Mouse (Mus musculus) G1E (cell line): ENCODE measurements around the gene 4930469K13Rik. TPM values are rescaled to one million over a fixed set of nuclear protein-coding genes. Genes with fewer than 3 reads are reported as not detected.

Source experiments
- ATAC-seq: 2 replicates; pipeline ENCODE4 v1.8.0; 2016; ENCODE audit warnings: mild to moderate bottlenecking; ENCODE audit not compliant: insufficient number of reproducible peaks, poor library complexity, low FRiP score, severe bottlenecking; ENCODE audit errors: extremely low read depth
- DNase-seq: peaks from one replicate; pipeline ENCODE4 v3.0.0; 2012; ENCODE audit warnings: low spot score
- H3K27me3 ChIP-seq: 2 replicates; pipeline ENCODE4 v1.6.1; 2012; ENCODE audit warnings: mild to moderate bottlenecking, low read length, inconsistent platforms; ENCODE audit not compliant: insufficient read depth
- H3K36me3 ChIP-seq: replicated peaks from 2 replicates; pipeline ENCODE3; 2012; ENCODE audit warnings: mild to moderate bottlenecking, inconsistent platforms
- H3K4me1 ChIP-seq: 2 replicates; pipeline ENCODE4 v1.6.1; 2012; ENCODE audit warnings: low read depth, low read length, inconsistent platforms, mixed read lengths; ENCODE audit not compliant: insufficient read depth
- H3K4me3 ChIP-seq: 2 replicates; pipeline ENCODE4 v1.5.1; 2012; ENCODE audit warnings: low read depth, mild to moderate bottlenecking, inconsistent platforms, low read length, moderate library complexity, mixed read lengths
- H3K9me3 ChIP-seq: replicated peaks from 2 replicates; pipeline ENCODE4 v1.6.1; 2012; ENCODE audit warnings: inconsistent platforms
- CTCF ChIP-seq: IDR thresholded peaks from 2 replicates; pipeline ENCODE4 v1.5.1; 2012; ENCODE audit warnings: low read depth, low read length, inconsistent platforms, mixed read lengths
- GATA1 ChIP-seq: IDR thresholded peaks from 2 replicates; pipeline ENCODE4 v1.6.1; 2012; ENCODE audit warnings: borderline replicate concordance, low read length, inconsistent platforms, mixed read lengths
- GATA2 ChIP-seq: IDR thresholded peaks from 2 replicates; pipeline ENCODE4 v1.6.1; 2012; ENCODE audit warnings: low read depth, low read length, inconsistent platforms, borderline replicate concordance
- POLR2AphosphoS5 ChIP-seq: IDR thresholded peaks from 2 replicates; pipeline ENCODE4 v1.6.1; 2012; ENCODE audit warnings: low read depth, low read length, inconsistent platforms; ENCODE audit not compliant: insufficient replicate concordance
- TAL1 ChIP-seq: conservative IDR thresholded peaks from 2 replicates; pipeline ENCODE4 v1.6.1; 2012; ENCODE audit warnings: low read depth, low read length, inconsistent platforms, mixed read lengths
- polyA plus RNA-seq: library from polyadenylated mRNA; stranded (reverse); fragments of >175 nt; gene quantifications from 2 replicates; pipeline ENCODE4 v1.2.3, GENCODE M21; 2012
- total RNA-seq, 2 experiments: library from RNA; stranded (forward) in 1 of 2; stranded (reverse) in 1 of 2; fragments of 200-1000 nt in 1 of 2; fragments of >200 nt in 1 of 2; fragmentation: Nextera tagmentation in 1 of 2; gene quantifications; 2 replicates each; pipeline ENCODE4 v1.2.3; 2014 to 2017

The 4930469K13Rik gene
- total and polyA plus RNA-seq, 3 experiments: not detected

DNA sequence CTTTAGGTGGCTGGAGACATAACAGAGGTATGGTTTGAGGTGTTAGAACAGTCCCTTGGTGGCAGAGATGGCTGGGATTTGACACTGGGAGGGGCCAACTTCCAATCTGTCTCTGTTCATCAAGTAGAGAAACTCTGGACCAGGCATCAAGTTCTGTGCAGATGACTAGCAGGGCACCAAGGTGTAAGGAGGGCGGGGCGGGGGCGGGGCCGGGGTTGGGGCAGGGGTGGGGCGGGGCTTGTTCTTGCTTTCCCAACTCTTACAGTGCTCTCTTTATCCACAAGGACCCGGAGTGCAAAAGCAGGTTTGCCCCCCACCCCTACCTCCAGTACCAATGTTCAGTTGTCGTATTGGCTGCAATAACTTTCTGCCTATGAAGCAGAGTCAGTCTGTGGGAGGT is 136.2 kb downstream of the 4930469K13Rik start:
- Histone ChIP-seq H3K27me3 (peaks cover 21% of the 10 kb centered on the region), H3K4me3 (no peak overlapping the region), H3K9me3 (peaks cover 8% of the 10 kb centered on the region), H3K36me3 (no peaks in the 10 kb centered on the region), H3K4me1 (peaks cover 11% of the 10 kb centered on the region)
- no peak for TF ChIP-seq POLR2AphosphoS5
- TF ChIP-seq CTCF: no peak
- no peak for TF ChIP-seq TAL1
- TF ChIP-seq GATA1: no peak
- no peak for TF ChIP-seq GATA2
- DNase-seq (no peak), ATAC-seq (no peak)

DNA sequence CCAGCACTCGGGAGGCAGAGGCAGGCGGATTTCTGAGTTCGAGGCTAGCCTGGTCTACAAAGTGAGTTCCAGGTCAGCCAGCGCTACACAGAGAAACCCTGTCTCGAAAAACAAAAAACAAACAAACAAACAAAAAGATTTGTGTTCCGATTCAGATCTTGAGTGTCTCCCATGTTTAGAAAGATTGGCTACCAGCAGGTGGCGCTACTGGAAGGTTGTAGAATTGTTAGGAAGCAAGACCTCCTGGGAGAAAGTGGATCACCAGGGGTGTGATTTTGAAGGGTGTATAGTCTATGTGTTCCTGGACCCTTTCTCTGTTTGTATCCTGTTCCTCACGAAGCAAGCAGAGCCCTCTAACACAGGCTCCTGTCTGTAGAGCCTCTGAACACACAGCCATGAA is 139.6 kb downstream of the 4930469K13Rik start:
- Histone ChIP-seq H3K36me3 (no peaks in the 10 kb centered on the region), H3K27me3 (peaks cover 26% of the 10 kb centered on the region), H3K4me1 (no peaks in the 10 kb centered on the region), H3K9me3 (peaks cover 9% of the 10 kb centered on the region), H3K4me3 (no peak overlapping the region)
- no peak for ATAC-seq
- no peak for DNase-seq
- TF ChIP-seq CTCF (0 out of 2 replicates have a peak, but pooled peaks have one; percentile 5), GATA1 (no peak)

DNA sequence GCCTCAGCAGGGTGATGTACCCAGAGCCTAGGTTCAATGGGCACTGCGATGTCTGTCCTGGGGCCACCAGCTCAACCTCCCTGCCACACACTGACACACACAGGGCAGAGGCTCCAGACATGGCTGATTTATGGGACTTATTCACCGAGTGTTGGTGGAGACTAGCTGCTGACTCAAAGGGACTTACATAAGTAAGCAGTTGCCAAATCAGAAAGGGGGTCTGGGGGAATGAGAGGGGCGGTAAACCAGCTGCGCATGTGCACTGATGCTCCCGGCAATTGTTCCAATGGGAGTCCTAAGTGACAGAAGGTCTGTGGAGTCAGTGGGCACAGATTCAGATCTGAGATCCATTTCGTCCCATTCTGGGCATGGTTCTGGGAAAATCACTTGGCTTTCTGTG is 140.8 kb downstream of the 4930469K13Rik start:
- no peak for TF ChIP-seq POLR2AphosphoS5
- TF ChIP-seq GATA1: no peak
- TF ChIP-seq CTCF: no peak
- no peak for TF ChIP-seq GATA2
- no peak for TF ChIP-seq TAL1

DNA sequence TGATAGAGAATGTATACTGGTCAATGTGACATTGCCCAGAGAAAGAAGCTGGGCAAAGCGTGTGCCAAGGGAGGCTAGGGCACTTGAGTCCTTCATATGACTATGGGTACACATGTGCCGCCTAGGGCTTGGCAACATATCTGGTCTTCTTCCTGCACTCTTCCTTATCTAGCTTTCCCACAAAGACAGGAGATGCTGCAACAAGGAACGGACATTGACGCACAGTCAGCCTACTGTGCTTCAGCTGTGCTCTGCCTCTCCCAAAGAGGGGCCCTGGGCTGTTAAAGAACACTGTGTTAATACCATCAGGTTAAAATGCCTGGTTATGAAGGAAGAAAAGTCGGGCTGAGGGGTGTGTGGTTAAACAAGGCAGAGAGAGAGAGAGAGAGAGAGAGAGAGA is 141.7 kb downstream of the 4930469K13Rik start:
- DNase-seq (no peak), ATAC-seq (no peak)
- TF ChIP-seq CTCF (no peak), GATA1 (no peak), GATA2 (no peak), POLR2AphosphoS5 (no peak), TAL1 (no peak)
- peaks cover 11% of the 10 kb centered on the region for H3K9me3 ChIP-seq
- no peak overlapping the region for H3K4me3 ChIP-seq
- H3K27me3 ChIP-seq: peaks cover 24% of the 10 kb centered on the region
- no peaks in the 10 kb centered on the region for H3K4me1 ChIP-seq
- H3K36me3 ChIP-seq: no peaks in the 10 kb centered on the region

More for the DNA sequence above, 140.8 kb downstream of the 4930469K13Rik start:
- Histone ChIP-seq H3K4me1 (no peaks in the 10 kb centered on the region), H3K4me3 (no peak overlapping the region), H3K27me3 (peaks cover 24% of the 10 kb centered on the region), H3K36me3 (no peaks in the 10 kb centered on the region), H3K9me3 (peaks cover 9% of the 10 kb centered on the region)
- ATAC-seq (no peak), DNase-seq (no peak)

DNA sequence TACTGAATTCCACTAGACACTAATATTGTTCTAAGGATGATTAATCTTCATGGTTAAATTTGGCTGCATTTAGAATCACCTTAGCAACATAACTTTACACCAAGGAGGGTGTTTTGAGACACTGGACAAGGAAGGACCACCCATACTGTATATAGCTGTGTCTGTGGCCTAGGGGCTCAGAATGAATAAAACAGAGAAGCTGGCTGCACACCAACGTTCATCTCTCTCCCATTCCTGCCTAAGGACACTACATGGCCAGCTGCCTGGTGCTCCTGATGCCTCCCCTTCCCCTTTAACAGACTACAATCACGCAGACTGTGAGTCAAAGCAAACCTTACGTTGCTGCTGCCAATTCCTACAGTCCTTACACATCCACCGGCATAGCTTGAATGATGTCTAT is 142.4 kb downstream of the 4930469K13Rik start:
- Histone ChIP-seq H3K4me1 (no peaks in the 10 kb centered on the region), H3K36me3 (no peaks in the 10 kb centered on the region), H3K4me3 (no peak overlapping the region), H3K9me3 (peaks cover 11% of the 10 kb centered on the region), H3K27me3 (peaks cover 19% of the 10 kb centered on the region)
- DNase-seq (no peak), ATAC-seq (no peak)
- TF ChIP-seq GATA1 (no peak), CTCF (no peak), GATA2 (no peak), POLR2AphosphoS5 (no peak), TAL1 (no peak)

DNA sequence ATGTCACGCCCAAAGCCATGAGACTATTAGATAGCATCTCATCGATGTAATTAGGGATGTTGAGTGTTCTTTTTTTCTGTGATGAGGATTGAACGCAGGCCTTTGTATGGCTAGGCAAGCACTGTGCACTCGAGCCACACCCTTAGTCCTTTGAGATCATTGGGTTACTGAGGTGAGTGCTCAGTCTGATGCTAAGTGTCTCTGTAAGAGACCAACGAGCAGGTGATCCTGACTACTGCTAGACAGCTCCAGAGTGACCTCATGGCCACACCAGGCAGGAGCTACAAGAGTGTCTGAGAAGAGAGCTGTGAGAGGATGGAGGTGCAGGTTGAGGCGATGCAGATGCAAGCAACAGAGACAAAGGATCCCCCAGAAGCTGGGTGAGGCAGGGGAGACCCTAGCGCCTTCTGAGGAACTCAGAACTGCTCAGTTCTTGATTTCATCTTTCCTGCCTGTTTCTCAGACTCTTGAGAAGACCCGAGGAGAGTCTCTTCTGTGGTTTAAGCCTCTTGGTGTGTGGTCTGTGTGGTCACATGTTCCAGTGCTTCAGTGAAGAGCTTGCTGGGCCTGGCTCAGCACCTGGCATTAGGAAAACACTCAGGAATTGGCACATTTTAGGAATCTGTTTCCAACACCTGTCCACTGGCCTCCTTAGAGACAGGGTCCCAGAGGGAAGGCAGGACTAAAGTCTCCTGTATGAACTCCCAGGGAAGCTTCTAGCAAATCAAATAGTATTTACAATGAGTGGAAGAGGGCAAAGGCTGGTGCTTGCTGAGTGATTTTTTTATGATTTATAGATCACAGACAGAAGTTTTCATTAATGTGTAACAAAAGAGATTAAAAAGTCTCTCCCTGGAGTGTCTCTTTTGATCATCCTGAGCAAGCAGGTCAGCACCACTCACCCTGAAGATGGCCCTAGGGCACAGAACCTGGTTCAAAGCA is 146.4 kb downstream of the 4930469K13Rik start:
- Histone ChIP-seq H3K4me3 (no peak overlapping the region), H3K27me3 (peaks cover 7% of the 10 kb centered on the region; the same call in 1 of the 2 replicates), H3K36me3 (no peaks in the 10 kb centered on the region), H3K9me3 (peaks cover 14% of the 10 kb centered on the region), H3K4me1 (no peaks in the 10 kb centered on the region)
- DNase-seq: no peak
- TF ChIP-seq GATA2 (no peak), CTCF (no peak), GATA1 (no peak), TAL1 (no peak), POLR2AphosphoS5 (no peak)
- no peak for ATAC-seq
